ENCODE assay signal across 7 mouse cellular contexts in genomic region chr15:94661398-94661797, GRCm38 (mm10). TPM values are rescaled to one million over a fixed set of nuclear protein-coding genes. Genes with fewer than 3 reads are reported as not detected.
A peak's percentile ranks its signal among the peaks of the same experiment; 100 is the strongest.
DNase-seq lines count a peak whose midpoint lies in the region; ATAC-seq and TF ChIP-seq lines count a peak whose summit lies in the region.

No protein-coding gene starts in this region.

- peak; percentile 79 for TF ChIP-seq CTCF in hindbrain, postnatal 0 days (IDR thresholded peaks at IDR 0.05; ENCODE audit: low read depth)

- H3K27me3 ChIP-seq in hindbrain, postnatal 0 days (ENCODE audit: insufficient read depth, low read length), result no peaks in the 10 kb centered on the region; the same call in 1 of the 2 replicates
- no peaks in the 10 kb centered on the region for H3K27me3 ChIP-seq in hindbrain, embryonic 16.5 days (replicated peaks; ENCODE audit: control insufficient read depth, insufficient read depth, low read length)
- H3K27me3 ChIP-seq in intestine, embryonic 16.5 days (replicated peaks; ENCODE audit: control insufficient read depth, insufficient read depth, low read length), result no peaks in the 10 kb centered on the region
- no peaks in the 10 kb centered on the region for H3K27me3 ChIP-seq in stomach, embryonic 16.5 days (ENCODE audit: control insufficient read depth, insufficient read depth, low read length)

- H3K4me2 ChIP-seq in hindbrain, postnatal 0 days (ENCODE audit: low read depth, low read length), result no peak overlapping the region
- no peak overlapping the region for H3K4me2 ChIP-seq in hindbrain, embryonic 16.5 days (ENCODE audit: low read length)
- 0 out of 2 replicates have a peak overlapping the region, but pooled peaks have one; percentile 24 for H3K4me2 ChIP-seq in intestine, embryonic 16.5 days (ENCODE audit: low read depth, low read length)
- H3K4me2 ChIP-seq in stomach, embryonic 16.5 days (ENCODE audit: low read depth, low read length), result 0 out of 2 replicates have a peak overlapping the region, but pooled peaks have one; percentile 35

- H3K9me3 ChIP-seq in hindbrain, postnatal 0 days (ENCODE audit: low read length), result no peaks in the 10 kb centered on the region
- H3K9me3 ChIP-seq in hindbrain, embryonic 16.5 days (ENCODE audit: control insufficient read depth, low read length), result no peaks in the 10 kb centered on the region
- H3K9me3 ChIP-seq in intestine, embryonic 16.5 days (ENCODE audit: control insufficient read depth, low read length), result no peaks in the 10 kb centered on the region
- no peaks in the 10 kb centered on the region for H3K9me3 ChIP-seq in stomach, embryonic 16.5 days (replicated peaks; ENCODE audit: control insufficient read depth, low read length)

- no peak overlapping the region for H3K9ac ChIP-seq in hindbrain, postnatal 0 days (replicated peaks; ENCODE audit: low read length)
- no peak overlapping the region for H3K9ac ChIP-seq in hindbrain, embryonic 16.5 days (ENCODE audit: low read depth, low read length)
- H3K9ac ChIP-seq in intestine, embryonic 16.5 days (ENCODE audit: low read depth, low read length), result no peak overlapping the region
- no peak overlapping the region for H3K9ac ChIP-seq in stomach, embryonic 16.5 days (ENCODE audit: low read length)

- no peak overlapping the region for H3K27ac ChIP-seq in hindbrain, postnatal 0 days
- no peak overlapping the region for H3K27ac ChIP-seq in hindbrain, embryonic 16.5 days (ENCODE audit: low read depth, low read length)
- no peak overlapping the region for H3K27ac ChIP-seq in intestine, embryonic 16.5 days (ENCODE audit: low read length)
- no peak overlapping the region for H3K27ac ChIP-seq in stomach, embryonic 16.5 days (ENCODE audit: low read length)

- H3K4me1 ChIP-seq in hindbrain, postnatal 0 days (ENCODE audit: insufficient read depth, low read length), result peaks cover 10% of the 10 kb centered on the region; the same call in 1 of the 2 replicates
- H3K4me1 ChIP-seq in hindbrain, embryonic 16.5 days (ENCODE audit: control insufficient read depth, insufficient read depth, low read depth, low read length), result no peaks in the 10 kb centered on the region; the same call in none of the 2 replicates
- H3K4me1 ChIP-seq in intestine, embryonic 16.5 days (ENCODE audit: control insufficient read depth, insufficient read depth, low read length), result 0 out of 2 replicates have a peak, but pooled peaks cover 3% of the 10 kb centered on the region
- peaks cover 22% of the 10 kb centered on the region for H3K4me1 ChIP-seq in stomach, embryonic 16.5 days (ENCODE audit: control insufficient read depth, insufficient read depth, low read length)

- WGBS in hindbrain, postnatal 0 days, result 21% methylated on average over 9 of the region's 9 CpGs
- WGBS in hindbrain, embryonic 16.5 days, result 22% methylated on average over 9 of the region's 9 CpGs
- 15% methylated on average over 9 of the region's 9 CpGs for WGBS in intestine, embryonic 16.5 days
- 16% methylated on average over 9 of the region's 9 CpGs for WGBS in stomach, embryonic 16.5 days

- no peak overlapping the region for H3K4me3 ChIP-seq in hindbrain, postnatal 0 days (ENCODE audit: low read length)
- no peak overlapping the region for H3K4me3 ChIP-seq in hindbrain, embryonic 16.5 days (ENCODE audit: low read length)
- H3K4me3 ChIP-seq in intestine, embryonic 16.5 days (ENCODE audit: low read length), result no peak overlapping the region
- H3K4me3 ChIP-seq in stomach, embryonic 16.5 days (replicated peaks; ENCODE audit: low read length), result no peak overlapping the region

- ATAC-seq in hindbrain, postnatal 0 days, result no peak
- no peak for ATAC-seq in hindbrain, embryonic 16.5 days
- ATAC-seq in intestine, embryonic 16.5 days, result no peak
- ATAC-seq in stomach, embryonic 16.5 days (ENCODE audit: insufficient read depth, low FRiP score), result peak; percentile 44; the same call in 1 of the 2 replicates

- DNase-seq in hindbrain, postnatal 0 days (ENCODE audit: low spot score), result peak; percentile 86
- DNase-seq in CD4-positive helper T cell, adult 2 months (ENCODE audit: low read depth, low spot score), result peak; percentile 32
- DNase-seq in NIH3T3 (ENCODE audit: low read depth), result peak; percentile 79
- DNase-seq in kidney, postnatal 25 days, result no peak

- H3K36me3 ChIP-seq in hindbrain, postnatal 0 days (ENCODE audit: insufficient read depth, low read length), result no peaks in the 10 kb centered on the region
- no peaks in the 10 kb centered on the region for H3K36me3 ChIP-seq in hindbrain, embryonic 16.5 days (ENCODE audit: control insufficient read depth, insufficient read depth, low read length)
- no peaks in the 10 kb centered on the region for H3K36me3 ChIP-seq in intestine, embryonic 16.5 days (ENCODE audit: control insufficient read depth, insufficient read depth, low read length)
- no peaks in the 10 kb centered on the region for H3K36me3 ChIP-seq in stomach, embryonic 16.5 days (ENCODE audit: control insufficient read depth, insufficient read depth, low read length)

RNA-seq across cellular contexts. Expression of gene Tmem117, which starts 32.4 kb away (rescaled TPM):
- 17.4 and 19.9 TPM in 2 replicates for total RNA-seq in hindbrain, postnatal 0 days (2014; rRNA removed)
- polyA plus RNA-seq in hindbrain, postnatal 0 days (2015; fragmentation: Nextera tagmentation; extraction: Ambion mirVana), result 21.6 and 22.3 TPM in 2 replicates
- polyA plus RNA-seq in hindbrain, embryonic 16.5 days (2015; fragmentation: Nextera tagmentation; extraction: Ambion mirVana), result 13.9 and 16.2 TPM in 2 replicates
- 2.5 and 2.8 TPM in 2 replicates for polyA plus RNA-seq in intestine, embryonic 16.5 days (2015; fragmentation: Nextera tagmentation; extraction: Ambion mirVana)
- 3.8 and 4.6 TPM in 2 replicates for polyA plus RNA-seq in stomach, embryonic 16.5 days (2015; fragmentation: Nextera tagmentation; extraction: Ambion mirVana)

Comparison
In these comparisons a context has a peak if more than half of its experiments do, and no peak if none do; other contexts are left out.
1. DNase-seq: peak in hindbrain, postnatal 0 days (single experiment), CD4-positive helper T cell, adult 2 months (single experiment) and NIH3T3 (single experiment); none in kidney, postnatal 25 days (0 of 2).
2. H3K4me2 ChIP-seq: peak in intestine, embryonic 16.5 days (single experiment) and stomach, embryonic 16.5 days (single experiment); none in hindbrain, postnatal 0 days (single experiment) and hindbrain, embryonic 16.5 days (single experiment).